In the genomic region with DNA sequence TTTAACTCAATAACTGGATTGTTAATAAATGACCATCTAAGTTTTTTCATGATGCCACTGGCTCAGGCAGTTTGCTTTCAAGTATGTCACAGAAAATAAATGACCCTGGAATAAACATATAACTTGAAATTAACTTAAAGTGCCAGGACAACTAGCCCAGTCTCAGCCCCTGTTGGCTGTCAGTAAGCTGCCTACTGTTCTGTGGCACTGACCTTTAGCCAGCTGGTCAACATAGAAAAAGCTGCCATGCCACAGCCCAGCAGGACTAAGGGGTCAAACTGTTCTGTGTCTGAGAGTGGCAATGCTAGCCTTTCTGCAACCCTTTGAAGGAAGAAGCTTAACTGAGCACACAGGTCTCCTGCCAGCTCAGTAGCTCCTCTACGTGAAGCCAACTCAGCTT, we compare ENCODE assay signal across 14 mouse cellular contexts.
A peak's percentile ranks its signal among the peaks of the same experiment; 100 is the strongest.
DNase-seq lines count a peak whose midpoint lies in the region; ATAC-seq lines count a peak whose summit lies in the region.
"Had no signal": no experiment of that assay in that cellular context is flagged by ENCODE, and none has a peak within 500 bp of the region (broad histone marks: within the 10 kb centered on the region; RNA-seq: fewer than 3 reads in every experiment).

No protein-coding gene starts in this region.

- ATAC-seq in monocyte, adult 5-6 weeks (replicated peaks; ENCODE audit: insufficient number of reproducible peaks, low FRiP score, low TSS enrichment, poor library complexity, severe bottlenecking) = no peak
- ATAC-seq: forebrain, postnatal 0 days; intestine, embryonic 15.5 days had no signal

- DNase-seq in gastrocnemius, postnatal 25 days = peak; percentile 28
- DNase-seq in gastrocnemius, postnatal 10 days = no peak
- peak; percentile 18 to 38 for DNase-seq in cerebellum, postnatal 25 days
- peak; percentile 67 to 77 for DNase-seq in kidney, adult 8-10 months
- DNase-seq in kidney, postnatal 25 days = peak; percentile 48 to 79
- DNase-seq in embryo, embryonic 9.5 days (ENCODE audit: extremely low spot score) = no peak
- DNase-seq: forebrain, postnatal 0 days; heart, adult 2 months; heart, postnatal 4 days; liver, embryonic 13.5 days; right cerebral cortex, adult 18-20 months; thymus, postnatal 36 days had no signal

Comparison
In these comparisons a context has a peak if more than half of its experiments do, and no peak if none do; other contexts are left out.
1. DNase-seq: peak in gastrocnemius, postnatal 25 days (single experiment), cerebellum, postnatal 25 days (2 of 2), kidney, adult 8-10 months (2 of 2) and kidney, postnatal 25 days (2 of 2); none in gastrocnemius, postnatal 10 days (single experiment) and embryo, embryonic 9.5 days (single experiment).